Mouse (Mus musculus) MEL (cell line): ENCODE measurements around the gene Purb. TPM values are rescaled to one million over a fixed set of nuclear protein-coding genes. Genes with fewer than 3 reads are reported as not detected.
A peak's percentile ranks its signal among the peaks of the same experiment; 100 is the strongest.

Source experiments
- DNase-seq: peaks from one replicate; pipeline ENCODE4 v3.0.0; 2011; ENCODE audit warnings: low read depth, low spot score
- H3K27ac ChIP-seq: 2 replicates; pipeline ENCODE4 v1.5.1; 2012; ENCODE audit warnings: low read depth, mild to moderate bottlenecking, control low read depth, low read length, moderate library complexity; ENCODE audit not compliant: control insufficient read depth
- H3K27me3 ChIP-seq, 2 experiments: fragments of 150-350 bp in 1 of 2; sonication (generic) in 1 of 2; 2 replicates each; pipeline ENCODE4 v1.6.1; 2012; ENCODE audit warnings: low read length in 2 of 2, mild to moderate bottlenecking in 2 of 2, improper control_type of control experiment in 1 of 2, moderate library complexity in 1 of 2; ENCODE audit not compliant: insufficient read depth in 2 of 2, control insufficient read depth in 1 of 2
- H3K36me3 ChIP-seq, 2 experiments: 2 replicates each; pipeline ENCODE4 v1.6.1; 2012 to 2014; ENCODE audit warnings: low read length in 2 of 2, improper control_type of control experiment in 1 of 2, inconsistent platforms in 1 of 2, mild to moderate bottlenecking in 1 of 2; ENCODE audit not compliant: insufficient read depth in 2 of 2, control insufficient read depth in 1 of 2
- H3K4me1 ChIP-seq, 2 experiments: fragments of 150-350 bp in 1 of 2; sonication (generic) in 1 of 2; 2 replicates each; pipeline ENCODE4 v1.6.1; 2012; ENCODE audit warnings: low read length in 2 of 2, improper control_type of control experiment in 1 of 2, mild to moderate bottlenecking in 1 of 2; ENCODE audit not compliant: insufficient read depth in 2 of 2, control insufficient read depth in 1 of 2
- H3K4me3 ChIP-seq, 2 experiments: fragments of 150-350 bp in 1 of 2; sonication (generic) in 1 of 2; 2 replicates each; pipeline ENCODE4 v1.5.1; 2012; ENCODE audit warnings: low read depth in 2 of 2, low read length in 2 of 2, mild to moderate bottlenecking in 2 of 2, moderate library complexity in 2 of 2, control low read depth in 1 of 2, improper control_type of control experiment in 1 of 2; ENCODE audit not compliant: control insufficient read depth in 1 of 2, insufficient read depth in 1 of 2
- H3K79me2 ChIP-seq: 2 replicates; pipeline ENCODE4 v1.6.1; 2012; ENCODE audit warnings: mild to moderate bottlenecking, low read length, moderate library complexity; ENCODE audit not compliant: control insufficient read depth, poor library complexity, insufficient read depth
- H3K9ac ChIP-seq: 2 replicates; pipeline ENCODE4 v1.6.1; 2012; ENCODE audit warnings: low read depth, mild to moderate bottlenecking, control low read depth, low read length, moderate library complexity; ENCODE audit not compliant: control insufficient read depth, poor library complexity, severe bottlenecking
- H3K9me3 ChIP-seq: fragments of 150-350 bp; sonication (generic); replicated peaks from 2 replicates; pipeline ENCODE4 v1.6.1; 2012; ENCODE audit warnings: mild to moderate bottlenecking, low read length, improper control_type of control experiment, moderate library complexity; ENCODE audit not compliant: insufficient read depth
- E2F4 ChIP-seq: IDR thresholded peaks from 2 replicates; pipeline ENCODE4 v1.6.1; 2011; ENCODE audit warnings: low read depth, low read length, improper control_type of control experiment, borderline replicate concordance
- ELF1 ChIP-seq: IDR thresholded peaks from 2 replicates; pipeline ENCODE4 v1.6.1; 2014; ENCODE audit warnings: low read depth, mild to moderate bottlenecking, inconsistent platforms, low read length, improper control_type of control experiment, moderate library complexity
- GABPA ChIP-seq: IDR thresholded peaks from 2 replicates; pipeline ENCODE4 v1.6.1; 2012; ENCODE audit warnings: low read depth, mild to moderate bottlenecking, inconsistent platforms, low read length, improper control_type of control experiment, moderate library complexity
- HCFC1 ChIP-seq: IDR thresholded peaks from 2 replicates; pipeline ENCODE4 v1.6.1; 2012; ENCODE audit warnings: low read depth, mild to moderate bottlenecking, inconsistent platforms, low read length, improper control_type of control experiment, moderate library complexity
- JUND ChIP-seq: IDR thresholded peaks from 2 replicates; pipeline ENCODE4 v1.6.1; 2011; ENCODE audit warnings: low read depth, mild to moderate bottlenecking, improper control_type of control experiment, low read length
- KAT2A ChIP-seq: conservative IDR thresholded peaks from 2 replicates; pipeline ENCODE4 v1.6.1; 2012; ENCODE audit warnings: low read depth, low read length, improper control_type of control experiment, inconsistent platforms
- MAX ChIP-seq: IDR thresholded peaks from 2 replicates; pipeline ENCODE4 v1.6.1; 2011; ENCODE audit warnings: low read length, improper control_type of control experiment
- MEF2A ChIP-seq: IDR thresholded peaks from 2 replicates; pipeline ENCODE4 v1.6.1; 2014; ENCODE audit warnings: low read depth, mild to moderate bottlenecking, inconsistent platforms, low read length, improper control_type of control experiment; ENCODE audit not compliant: poor library complexity, insufficient replicate concordance, severe bottlenecking; ENCODE audit errors: extremely low read depth
- MXI1 ChIP-seq: IDR thresholded peaks from 2 replicates; pipeline ENCODE4 v1.6.1; 2011; ENCODE audit warnings: mild to moderate bottlenecking, low read depth, low read length, improper control_type of control experiment
- MYC ChIP-seq: IDR thresholded peaks from 2 replicates; pipeline ENCODE4 v1.6.1; 2011; ENCODE audit warnings: low read depth, mild to moderate bottlenecking, low read length, improper control_type of control experiment, moderate library complexity
- NELFE ChIP-seq: IDR thresholded peaks from 2 replicates; pipeline ENCODE4 v1.6.1; 2011; ENCODE audit warnings: low read depth, low read length, improper control_type of control experiment
- NRF1 ChIP-seq: IDR thresholded peaks from 2 replicates; pipeline ENCODE4 v1.6.1; 2014; ENCODE audit warnings: low read depth, mild to moderate bottlenecking, inconsistent platforms, low read length, improper control_type of control experiment, moderate library complexity; ENCODE audit not compliant: poor library complexity, insufficient read depth, severe bottlenecking
- POLR2AphosphoS2 ChIP-seq: IDR thresholded peaks from 2 replicates; pipeline ENCODE4 v1.6.1; 2011; ENCODE audit warnings: low read length, improper control_type of control experiment
- POLR2AphosphoS5 ChIP-seq: IDR thresholded peaks from 2 replicates; pipeline ENCODE4 v1.6.1; 2012; ENCODE audit warnings: low read depth, borderline replicate concordance, mild to moderate bottlenecking, inconsistent platforms, low read length, moderate library complexity, mixed read lengths
- RCOR1 ChIP-seq: IDR thresholded peaks from 2 replicates; pipeline ENCODE4 v1.6.1; 2012; ENCODE audit warnings: low read depth, mild to moderate bottlenecking, inconsistent platforms, low read length, improper control_type of control experiment
- TAL1 ChIP-seq: IDR thresholded peaks from 2 replicates; pipeline ENCODE4 v1.6.1; 2012; ENCODE audit warnings: mild to moderate bottlenecking, inconsistent platforms, low read length, moderate library complexity, mixed read lengths
- TBP ChIP-seq: IDR thresholded peaks from 2 replicates; pipeline ENCODE4 v1.8.0; 2011; ENCODE audit warnings: low read depth, low read length, improper control_type of control experiment
- USF1 ChIP-seq: IDR thresholded peaks from 2 replicates; pipeline ENCODE4 v1.6.1; 2014; ENCODE audit warnings: low read depth, mild to moderate bottlenecking, inconsistent platforms, low read length, improper control_type of control experiment, moderate library complexity
- USF2 ChIP-seq, 2 experiments: IDR thresholded peaks; 2 replicates each; pipeline ENCODE4 v1.6.1; 2011 to 2012; ENCODE audit warnings: improper control_type of control experiment in 2 of 2, low read length in 2 of 2, borderline replicate concordance in 1 of 2, inconsistent platforms in 1 of 2, low read depth in 1 of 2, mild to moderate bottlenecking in 1 of 2; ENCODE audit not compliant: insufficient read depth in 1 of 2
- ZC3H11A ChIP-seq: IDR thresholded peaks from 2 replicates; pipeline ENCODE4 v1.6.1; 2012; ENCODE audit warnings: low read depth, mild to moderate bottlenecking, inconsistent platforms, low read length, improper control_type of control experiment
- ZKSCAN1 ChIP-seq: IDR thresholded peaks from 2 replicates; pipeline ENCODE4 v1.6.1; 2012; ENCODE audit warnings: low read depth, mild to moderate bottlenecking, inconsistent platforms, low read length, improper control_type of control experiment, moderate library complexity
- polyA plus RNA-seq, 2 experiments: library from polyadenylated mRNA; stranded (reverse) in 1 of 2; unstranded in 1 of 2; fragments of >175 nt in 1 of 2; fragments of >200 nt in 1 of 2; gene quantifications; 2 replicates each; pipeline versions ENCODE4 v1.2.1 to v1.2.4; 2012; ENCODE audit warnings: low replicate concordance in 2 of 2, low read depth in 1 of 2; ENCODE audit not compliant: insufficient read length in 2 of 2, insufficient read depth in 1 of 2, missing spikeins in 1 of 2
- total RNA-seq: library from RNA; depleted of rRNA; stranded (reverse); fragments of 300-350 nt; gene quantifications from 2 replicates; pipeline ENCODE4 v1.2.3, GENCODE M21; 2012

Purb gene
- total and polyA plus RNA-seq, 3 experiments: 23.1 to 33.9 (median 32.7) TPM

DNA sequence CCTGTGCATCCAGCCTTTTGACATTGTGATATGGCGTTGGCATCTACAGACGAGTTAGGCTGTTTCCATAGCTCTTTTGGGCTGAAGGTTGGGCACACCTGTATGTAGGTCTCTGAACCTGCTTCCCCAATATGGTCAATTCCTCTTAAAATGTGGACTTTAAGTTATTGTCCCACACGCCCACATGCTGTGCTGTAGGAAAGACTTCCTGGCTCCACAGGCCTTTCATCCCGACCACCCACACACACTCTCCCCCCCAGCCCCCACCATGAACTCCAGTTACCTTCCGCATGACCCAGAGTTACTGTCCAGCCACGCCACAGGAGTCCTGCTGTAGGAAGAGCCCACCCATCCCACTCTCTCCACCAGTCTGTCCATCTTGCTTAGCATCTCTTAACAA is 11.2 kb upstream of the Purb start:
- TF ChIP-seq TBP: no peak
- no peak for TF ChIP-seq ZC3H11A
- TF ChIP-seq POLR2AphosphoS5: no peak
- no peak for TF ChIP-seq KAT2A
- no peak for TF ChIP-seq USF1
- TF ChIP-seq JUND: no peak
- TF ChIP-seq MXI1: no peak
- TF ChIP-seq MEF2A: no peak
- no peak for TF ChIP-seq ELF1
- TF ChIP-seq HCFC1: no peak
- TF ChIP-seq MAX: no peak
- TF ChIP-seq NELFE: no peak
- no peak for TF ChIP-seq TAL1
- TF ChIP-seq RCOR1: no peak
- TF ChIP-seq USF2 (IDR thresholded peaks at IDR 0.05; ENCODE audit: borderline replicate concordance in 1 of 2, insufficient read depth in 1 of 2, low read depth in 1 of 2, low read length in 2 of 2): no peak
- TF ChIP-seq E2F4: no peak
- TF ChIP-seq MYC: no peak
- TF ChIP-seq POLR2AphosphoS2: no peak
- Histone ChIP-seq H3K27me3 (no peaks in the 10 kb centered on the region), H3K79me2 (no peaks in the 10 kb centered on the region), H3K36me3 (peaks cover 0 to 25% of the 10 kb centered on the region in 2 experiments; a peak in 2 of 4 replicates), H3K9ac (no peak overlapping the region), H3K27ac (no peak overlapping the region), H3K4me1 (peaks cover 10 to 34% of the 10 kb centered on the region in 2 experiments), H3K4me3 (no peak overlapping the region), H3K9me3 (no peaks in the 10 kb centered on the region)
- DNase-seq: no peak

DNA sequence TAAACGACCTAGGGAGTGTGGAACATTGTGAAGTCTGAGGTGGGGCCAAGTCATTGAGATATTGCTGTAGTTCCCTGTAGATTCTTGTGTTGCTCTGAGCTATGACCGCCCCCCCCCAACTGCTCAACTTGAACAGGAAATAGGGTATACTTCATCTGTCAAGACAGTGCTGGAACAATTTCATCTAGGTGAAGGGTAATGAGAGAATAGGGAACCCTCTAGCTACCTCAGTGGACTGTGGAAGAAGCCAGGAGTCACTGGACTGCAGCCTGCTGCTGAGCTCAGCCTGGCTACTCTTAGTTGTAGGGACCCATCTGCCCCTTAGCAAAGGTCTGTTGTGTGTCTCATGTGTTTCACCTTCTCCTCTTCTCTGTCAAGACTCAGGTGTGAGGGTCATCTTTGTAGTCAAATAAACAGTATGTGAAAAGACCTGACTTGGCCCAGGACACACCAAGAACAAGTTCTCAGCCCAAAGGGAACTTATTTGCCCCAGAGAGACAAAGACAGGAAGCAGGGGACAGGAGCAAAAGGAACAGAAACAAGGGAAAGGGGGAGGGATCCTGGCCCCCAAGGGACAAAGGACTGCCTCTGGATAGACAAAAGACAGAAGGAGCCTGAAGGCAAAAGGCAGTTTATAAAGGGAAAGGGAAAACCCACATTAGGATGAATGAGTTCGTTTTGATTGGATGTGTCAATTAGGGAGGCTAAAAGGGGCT is 8.7 kb upstream of the Purb start:
- Histone ChIP-seq H3K27me3 (no peaks in the 10 kb centered on the region), H3K4me3 (no peak overlapping the region), H3K4me1 (peaks cover 10 to 34% of the 10 kb centered on the region in 2 experiments), H3K27ac (no peak overlapping the region), H3K9me3 (no peaks in the 10 kb centered on the region), H3K79me2 (no peaks in the 10 kb centered on the region), H3K9ac (no peak overlapping the region), H3K36me3 (peaks cover 0 to 25% of the 10 kb centered on the region in 2 experiments; a peak in 2 of 4 replicates)
- no peak for TF ChIP-seq MEF2A
- TF ChIP-seq JUND: no peak
- TF ChIP-seq POLR2AphosphoS2: no peak
- TF ChIP-seq GABPA: no peak
- TF ChIP-seq ZKSCAN1: no peak
- no peak for TF ChIP-seq NRF1
- DNase-seq: peak; percentile 45
